ENCODE assay signal across 15 mouse cellular contexts in genomic region chr12:48963451-48963850, GRCm38 (mm10).
"Had no signal": no experiment of that assay in that cellular context is flagged by ENCODE, and none has a peak within 500 bp of the region (broad histone marks: within the 10 kb centered on the region; RNA-seq: fewer than 3 reads in every experiment).

No protein-coding gene starts in this region.

- H3K4me3 ChIP-seq: neural tube, embryonic 15.5 days; stomach, embryonic 15.5 days had no signal

- H3K27ac ChIP-seq: neural tube, embryonic 15.5 days; stomach, embryonic 15.5 days; stomach, postnatal 0 days had no signal

- H3K27me3 ChIP-seq: neural tube, embryonic 15.5 days; stomach, embryonic 15.5 days had no signal

- DNase-seq: retina, postnatal 1 day; right cerebral cortex, adult 18-20 months; right cerebral cortex, postnatal 14 days; right cerebral cortex, postnatal 25 days; right cerebral cortex, postnatal 4 days; spleen, adult 18-20 months; thymus, adult 18-20 months; thymus, adult 2 months; thymus, postnatal 14 days; thymus, postnatal 25 days; thymus, postnatal 36 days; thymus, postnatal 4 days had no signal

- H3K4me1 ChIP-seq: stomach, embryonic 15.5 days had no signal

- H3K9me3 ChIP-seq: neural tube, embryonic 15.5 days; stomach, embryonic 15.5 days had no signal

- H3K4me2 ChIP-seq: neural tube, embryonic 15.5 days; stomach, embryonic 15.5 days had no signal

- H3K9ac ChIP-seq: neural tube, embryonic 15.5 days; stomach, embryonic 15.5 days had no signal

- H3K36me3 ChIP-seq: neural tube, embryonic 15.5 days; stomach, embryonic 15.5 days had no signal
